Mouse (Mus musculus) testis, adult 2 months (tissue): ENCODE measurements around the gene Foxn3. TPM values are rescaled to one million over a fixed set of nuclear protein-coding genes. Genes with fewer than 3 reads are reported as not detected.

Experiments used
- H3K27ac ChIP-seq: fragments of 200-500 bp; 2 replicates; pipeline ENCODE4 v1.5.1; 2012; ENCODE audit warnings: low read depth, low read length; ENCODE audit not compliant: control insufficient read depth, insufficient read depth
- H3K27me3 ChIP-seq: fragments of 200-500 bp; 2 replicates; pipeline ENCODE4 v1.6.1; 2012; ENCODE audit warnings: mild to moderate bottlenecking, low read length, moderate library complexity; ENCODE audit not compliant: control insufficient read depth, insufficient read depth
- H3K36me3 ChIP-seq: fragments of 200-500 bp; 2 replicates; pipeline ENCODE4 v1.6.1; 2012; ENCODE audit warnings: mild to moderate bottlenecking, low read length; ENCODE audit not compliant: control insufficient read depth, insufficient read depth
- H3K4me1 ChIP-seq: fragments of 200-500 bp; 2 replicates; pipeline ENCODE4 v1.6.1; 2012; ENCODE audit warnings: low read length; ENCODE audit not compliant: control insufficient read depth, insufficient read depth
- H3K4me3 ChIP-seq: fragments of 200-500 bp; 2 replicates; pipeline ENCODE4 v1.5.1; 2012; ENCODE audit warnings: low read depth, mild to moderate bottlenecking, low read length, moderate library complexity, mixed read lengths; ENCODE audit not compliant: control insufficient read depth
- CTCF ChIP-seq: fragments of 200-500 bp; IDR thresholded peaks from 2 replicates; pipeline ENCODE4 v1.5.1; 2012; ENCODE audit warnings: low read depth, mild to moderate bottlenecking, inconsistent platforms, low read length, moderate library complexity; ENCODE audit not compliant: control insufficient read depth, insufficient read depth, insufficient replicate concordance
- POLR2A ChIP-seq: fragments of 200-500 bp; IDR thresholded peaks from 2 replicates; pipeline ENCODE4 v1.6.1; 2012; ENCODE audit warnings: low read depth, mild to moderate bottlenecking, inconsistent platforms, low read length, moderate library complexity; ENCODE audit not compliant: control insufficient read depth
- polyA plus RNA-seq: library from polyadenylated mRNA; depleted of rRNA; stranded (reverse); fragments of >200 nt; gene quantifications from 2 replicates; pipeline ENCODE4 v1.2.3, GENCODE M21; 2012

The Foxn3 gene
- polyA plus RNA-seq, 1 experiment = 7.3 TPM

GRCm38 (mm10) chr12:99426207-99426916, 137.0 kb downstream of the Foxn3 start:
- Histone ChIP-seq H3K36me3 (no peaks in the 10 kb centered on the region), H3K27me3 (no peaks in the 10 kb centered on the region), H3K4me1 (no peaks in the 10 kb centered on the region; the same call in 1 of the 2 replicates), H3K27ac (no peak overlapping the region; the same call in 1 of the 2 replicates), H3K4me3 (no peak overlapping the region)
- TF ChIP-seq POLR2A (no peak), CTCF (no peak)

- Histone ChIP-seq H3K4me3 (no peak overlapping the region), H3K27ac (no peak overlapping the region), H3K27me3 (no peaks in the 10 kb centered on the region), H3K36me3 (no peaks in the 10 kb centered on the region), H3K4me1 (peaks cover 4% of the 10 kb centered on the region; the same call in 1 of the 2 replicates)
- no peak for TF ChIP-seq CTCF
- TF ChIP-seq POLR2A = no peak
These were observed 144.0 kb downstream of the Foxn3 start for GRCm38 (mm10) chr12:99419396-99419760.

GRCm38 (mm10) chr12:99418476-99419395, 144.6 kb downstream of the Foxn3 start:
- Histone ChIP-seq H3K27me3 (no peaks in the 10 kb centered on the region), H3K4me1 (peaks cover 4% of the 10 kb centered on the region; the same call in 1 of the 2 replicates), H3K36me3 (no peaks in the 10 kb centered on the region), H3K27ac (peak overlapping the region; percentile 32; the same call in 1 of the 2 replicates), H3K4me3 (no peak overlapping the region)
- no peak for TF ChIP-seq CTCF
- no peak for TF ChIP-seq POLR2A

- Histone ChIP-seq H3K4me3 (no peak overlapping the region), H3K27ac (peak overlapping the region; percentile 23), H3K36me3 (no peaks in the 10 kb centered on the region), H3K27me3 (no peaks in the 10 kb centered on the region), H3K4me1 (peaks cover 4% of the 10 kb centered on the region; the same call in 1 of the 2 replicates)
- TF ChIP-seq CTCF = no peak
- no peak for TF ChIP-seq POLR2A
These were observed 145.5 kb downstream of the Foxn3 start for GRCm38 (mm10) chr12:99417885-99418284.

- TF ChIP-seq CTCF = no peak
- TF ChIP-seq POLR2A = no peak
- Histone ChIP-seq H3K36me3 (no peaks in the 10 kb centered on the region), H3K27ac (no peak overlapping the region)
These were observed 147.8 kb downstream of the Foxn3 start for GRCm38 (mm10) chr12:99415538-99415937.

GRCm38 (mm10) chr12:99412496-99412895, 150.9 kb downstream of the Foxn3 start:
- Histone ChIP-seq H3K4me3 (no peak overlapping the region), H3K36me3 (no peaks in the 10 kb centered on the region), H3K4me1 (no peaks in the 10 kb centered on the region; the same call in 1 of the 2 replicates), H3K27ac (no peak overlapping the region), H3K27me3 (no peaks in the 10 kb centered on the region)
- TF ChIP-seq CTCF (no peak), POLR2A (no peak)

More at GRCm38 (mm10) chr12:99415538-99415937, 147.8 kb downstream of the Foxn3 start:
- Histone ChIP-seq H3K4me3 (no peak overlapping the region), H3K27me3 (no peaks in the 10 kb centered on the region), H3K4me1 (peaks cover 4% of the 10 kb centered on the region; the same call in 1 of the 2 replicates)

- no peak overlapping the region for H3K4me3 ChIP-seq
- no peaks in the 10 kb centered on the region for H3K36me3 ChIP-seq
- H3K27ac ChIP-seq = no peak overlapping the region
- TF ChIP-seq CTCF (no peak), POLR2A (no peak)
- no peaks in the 10 kb centered on the region for H3K4me1 ChIP-seq
- H3K27me3 ChIP-seq = no peaks in the 10 kb centered on the region
These were observed 151.3 kb downstream of the Foxn3 start for GRCm38 (mm10) chr12:99412034-99412433.
